Mouse (Mus musculus) layer of hippocampus, adult 2 months (tissue): ENCODE measurements around the gene AB124611. TPM values are rescaled to one million over a fixed set of nuclear protein-coding genes. Genes with fewer than 3 reads are reported as not detected.
"Not testable (repeated sequence)": the region's sequence is repeated elsewhere in the genome, so short reads cannot be mapped to it uniquely, and the experiment has no call there.

Experiments used
- DNase-seq, 2 experiments: peaks; one replicate each; pipeline ENCODE4 v3.0.0; 2022; ENCODE audit warnings: low spot score in 2 of 2
- H3K27ac ChIP-seq: fragments of 200-600 bp; 2 replicates; pipeline ENCODE4 v1.8.1; 2022
- H3K4me3 ChIP-seq: fragments of 200-600 bp; 2 replicates; pipeline ENCODE4 v1.8.1; 2022; ENCODE audit warnings: mild to moderate bottlenecking
- CTCF ChIP-seq: fragments of 200-600 bp; conservative IDR thresholded peaks from 2 replicates; pipeline ENCODE4 v1.8.1; 2022; ENCODE audit warnings: antibody characterized with exemption, mild to moderate bottlenecking, moderate library complexity
- total RNA-seq, 2 experiments: library from RNA; stranded (reverse); gene quantifications; 2 replicates each; pipeline ENCODE4 v1.2.3; 2021

AB124611 gene
- total RNA-seq, 2 experiments from 2014 or later = 0.27 to 0.44 TPM

DNA sequence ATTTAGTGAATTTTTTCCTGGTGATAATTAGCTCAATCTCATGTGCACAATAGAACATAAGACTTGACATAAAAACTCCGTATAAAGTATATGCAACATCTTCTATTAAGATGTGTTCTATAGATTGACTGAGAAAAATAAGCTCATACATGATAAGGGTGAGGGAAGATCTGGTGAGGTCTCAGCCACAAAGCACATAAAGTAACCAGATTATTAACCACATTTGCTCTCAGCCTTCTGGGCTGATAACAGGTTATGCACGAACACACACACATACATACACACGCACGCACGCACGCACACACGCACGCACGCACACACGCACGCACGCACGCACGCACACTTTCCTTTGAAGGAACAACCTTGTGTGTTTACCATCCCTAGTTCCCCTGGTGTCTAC lies 10.5 kb downstream of the AB124611 start:
- H3K27ac ChIP-seq = no peak overlapping the region
- DNase-seq = no peak
- TF ChIP-seq CTCF = no peak
- no peak overlapping the region for H3K4me3 ChIP-seq

DNA sequence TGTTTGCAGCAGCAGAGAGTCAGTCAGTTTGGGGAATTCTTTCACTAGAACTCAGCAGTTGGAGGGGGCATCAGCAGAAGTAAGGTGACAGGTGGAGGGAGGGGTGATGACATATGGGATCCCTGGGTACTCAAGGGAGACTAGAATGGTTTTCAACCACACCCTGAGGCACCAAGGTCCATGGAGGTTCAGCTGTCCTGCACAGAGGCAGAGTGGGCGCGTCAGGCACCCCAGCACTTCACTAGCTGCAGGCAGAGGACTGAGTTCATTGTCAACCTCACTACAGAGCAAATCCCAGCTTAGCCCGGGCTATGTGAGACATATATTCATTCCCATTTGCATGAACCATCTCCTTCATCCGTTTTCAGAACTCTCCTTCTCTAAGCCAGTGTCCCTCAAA lies 11.0 kb downstream of the AB124611 start:
- DNase-seq = no peak
- TF ChIP-seq CTCF = no peak
- Histone ChIP-seq H3K4me3 (no peak overlapping the region), H3K27ac (no peak overlapping the region)

DNA sequence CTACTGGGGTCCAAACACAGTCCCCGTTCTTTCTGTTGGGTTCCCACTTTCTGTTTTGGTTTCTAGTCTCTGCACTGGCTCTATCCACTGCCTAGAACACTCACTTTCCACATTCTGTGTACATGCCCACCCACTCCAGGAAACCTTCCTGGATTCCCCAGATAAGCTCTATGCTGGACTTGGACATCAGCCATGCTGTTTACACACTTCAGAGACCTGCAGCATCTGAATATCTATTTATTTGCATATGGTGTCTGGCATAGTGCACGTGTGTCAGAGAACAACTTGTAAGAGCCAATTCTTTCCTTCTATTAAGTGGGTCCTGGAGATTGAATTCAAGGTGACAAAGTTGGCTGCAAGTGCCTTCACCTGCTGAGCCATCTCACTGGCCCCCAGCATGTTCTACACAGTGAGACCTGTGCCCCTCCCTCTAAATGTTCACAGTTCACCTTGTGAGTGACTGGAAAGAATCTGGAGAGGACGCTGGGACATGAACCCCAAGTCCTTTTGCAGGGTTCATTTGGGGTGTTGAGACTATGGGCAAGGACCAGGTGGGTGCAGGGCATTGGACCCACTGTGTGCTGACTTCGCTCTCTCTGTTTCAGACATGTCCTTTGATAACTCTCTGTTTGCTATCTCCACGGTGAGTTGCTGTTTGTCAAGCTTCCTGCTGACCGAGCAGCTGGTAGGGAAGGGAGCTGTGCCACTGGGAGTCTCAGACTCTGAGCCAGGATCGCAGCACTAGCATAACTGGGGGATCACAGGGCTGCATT lies 14.2 kb downstream of the AB124611 start:
- no peak overlapping the region for H3K4me3 ChIP-seq
- TF ChIP-seq CTCF = no peak
- no peak overlapping the region for H3K27ac ChIP-seq
- DNase-seq = no peak

DNA sequence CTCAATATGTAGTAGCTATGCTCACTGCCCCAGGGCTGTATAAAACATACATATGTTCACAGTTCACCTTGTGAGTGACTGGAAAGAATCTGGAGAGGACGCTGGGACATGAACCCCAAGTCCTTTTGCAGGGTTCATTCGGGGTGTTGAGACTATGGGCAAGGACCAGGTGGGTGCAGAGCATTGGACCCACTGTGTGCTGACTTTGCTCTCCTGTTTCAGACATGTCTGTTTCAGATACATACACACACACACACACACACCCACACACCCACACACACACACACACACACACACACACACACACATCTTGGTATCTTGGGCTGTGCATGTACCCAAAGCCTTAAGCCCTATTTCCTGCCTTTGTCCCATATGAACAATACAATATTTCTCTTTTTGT lies 16.0 kb downstream of the AB124611 start:
- not testable (repeated sequence) for H3K4me3 ChIP-seq

DNA sequence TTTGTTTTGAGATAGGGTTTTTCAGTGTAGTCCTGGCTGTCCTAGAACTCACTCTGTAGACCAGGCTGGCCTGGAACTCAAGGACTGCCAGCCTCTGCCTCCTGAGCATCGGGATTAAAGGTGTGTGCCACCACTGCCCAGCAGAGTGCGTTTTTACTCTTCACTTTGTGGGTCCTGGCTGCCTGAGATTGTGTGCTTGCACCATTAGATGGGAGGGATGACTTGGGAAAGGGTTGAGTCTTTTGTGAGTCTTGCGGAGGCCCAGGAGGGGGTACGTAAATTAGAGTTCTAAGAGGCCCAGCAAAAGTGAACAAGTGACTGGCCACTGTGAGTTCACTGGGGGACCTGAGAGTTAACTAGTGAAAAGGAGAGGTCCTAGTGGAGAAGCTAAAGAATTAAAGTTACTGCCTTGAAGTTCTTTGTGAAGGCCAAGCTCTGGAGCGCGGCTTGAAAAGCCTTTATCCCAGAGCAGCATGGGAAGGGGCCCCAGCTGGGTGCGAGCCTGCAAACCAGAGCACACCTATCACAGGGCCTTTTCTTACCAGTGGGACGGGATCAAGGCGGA lies 19.5 kb downstream of the AB124611 start:
- H3K27ac ChIP-seq = peak overlapping the region; percentile 81

More for the DNA sequence above, 16.0 kb downstream of the AB124611 start:
- DNase-seq, H3K27ac ChIP-seq: not testable (repeated sequence)

DNA sequence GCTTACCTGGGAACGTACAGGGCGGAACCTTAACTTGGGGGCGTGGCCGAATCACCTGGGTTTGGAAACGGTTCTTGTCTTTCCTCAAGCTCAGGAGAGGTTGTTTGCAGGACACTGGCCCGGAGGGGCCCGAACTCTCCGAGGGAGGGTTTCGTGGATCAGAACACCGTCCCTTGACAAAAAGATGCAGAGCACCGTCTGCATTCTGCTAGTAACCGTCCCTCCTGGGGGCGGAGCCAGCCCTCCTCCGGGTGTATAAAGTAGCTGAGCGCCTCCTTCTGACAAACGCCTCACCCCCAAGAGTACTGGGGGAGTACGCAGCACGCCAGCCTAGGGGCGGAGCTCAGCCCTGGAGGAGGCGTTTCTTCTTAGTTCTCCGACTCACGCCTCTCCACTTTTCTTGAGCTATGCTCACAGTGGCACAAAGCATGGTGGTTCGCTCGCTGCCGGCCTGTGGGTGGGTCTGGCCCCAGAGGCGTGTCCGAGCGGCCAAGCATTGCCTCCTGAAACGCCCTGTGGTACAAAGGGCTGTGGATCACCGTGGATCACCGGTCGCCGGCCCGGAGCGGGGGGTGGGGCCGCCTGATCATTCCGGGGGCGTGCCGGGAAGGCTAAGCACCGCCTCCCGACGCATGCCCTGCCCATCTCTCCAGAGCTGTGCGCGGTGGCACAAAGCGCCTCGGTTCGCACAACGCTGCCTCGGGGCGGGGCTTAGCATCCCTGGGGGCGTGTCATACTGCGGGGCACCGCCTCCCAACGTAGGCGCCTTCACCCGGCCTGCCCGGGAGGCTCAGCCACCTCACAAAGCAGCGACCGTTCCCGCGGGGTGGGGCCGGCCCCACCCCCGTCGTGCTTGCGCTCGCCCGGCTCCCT lies 20.2 kb downstream of the AB124611 start:
- DNase-seq = peak; percentile 99
- Histone ChIP-seq H3K27ac (peak overlapping the region; percentile 81), H3K4me3 (peak overlapping the region; percentile 56)
- TF ChIP-seq CTCF = no peak; the same call in none of the 2 replicates

More for the DNA sequence above, 19.5 kb downstream of the AB124611 start:
- peak overlapping the region; percentile 56 for H3K4me3 ChIP-seq
- TF ChIP-seq CTCF = no peak
- DNase-seq = no peak

DNA sequence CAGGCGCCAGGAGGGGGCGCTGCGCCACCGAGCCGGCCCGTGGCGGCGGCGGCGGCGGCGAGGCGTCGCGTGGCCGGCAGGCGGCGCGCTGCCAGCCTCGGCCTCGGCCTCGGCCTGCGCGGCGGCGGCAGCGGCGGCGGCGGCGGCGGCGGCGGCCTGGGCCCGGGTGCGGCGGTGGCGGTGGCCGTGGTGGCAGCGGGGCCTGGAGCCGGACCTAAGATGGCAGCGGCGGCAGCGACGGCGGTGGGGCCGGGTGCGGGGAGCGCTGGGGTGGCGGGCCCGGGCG lies 20.8 kb downstream of the AB124611 start, which contains the start of gene Carm1:
Gene Carm1, plus strand, starts transcription at position 106 of the 286 bp plus-strand sequence.
- no peak for DNase-seq
- peak within 1 kb of the TSS; percentile 97 for H3K27ac ChIP-seq
- peak; percentile 63; the same call in 1 of the 2 replicates for TF ChIP-seq CTCF

DNA sequence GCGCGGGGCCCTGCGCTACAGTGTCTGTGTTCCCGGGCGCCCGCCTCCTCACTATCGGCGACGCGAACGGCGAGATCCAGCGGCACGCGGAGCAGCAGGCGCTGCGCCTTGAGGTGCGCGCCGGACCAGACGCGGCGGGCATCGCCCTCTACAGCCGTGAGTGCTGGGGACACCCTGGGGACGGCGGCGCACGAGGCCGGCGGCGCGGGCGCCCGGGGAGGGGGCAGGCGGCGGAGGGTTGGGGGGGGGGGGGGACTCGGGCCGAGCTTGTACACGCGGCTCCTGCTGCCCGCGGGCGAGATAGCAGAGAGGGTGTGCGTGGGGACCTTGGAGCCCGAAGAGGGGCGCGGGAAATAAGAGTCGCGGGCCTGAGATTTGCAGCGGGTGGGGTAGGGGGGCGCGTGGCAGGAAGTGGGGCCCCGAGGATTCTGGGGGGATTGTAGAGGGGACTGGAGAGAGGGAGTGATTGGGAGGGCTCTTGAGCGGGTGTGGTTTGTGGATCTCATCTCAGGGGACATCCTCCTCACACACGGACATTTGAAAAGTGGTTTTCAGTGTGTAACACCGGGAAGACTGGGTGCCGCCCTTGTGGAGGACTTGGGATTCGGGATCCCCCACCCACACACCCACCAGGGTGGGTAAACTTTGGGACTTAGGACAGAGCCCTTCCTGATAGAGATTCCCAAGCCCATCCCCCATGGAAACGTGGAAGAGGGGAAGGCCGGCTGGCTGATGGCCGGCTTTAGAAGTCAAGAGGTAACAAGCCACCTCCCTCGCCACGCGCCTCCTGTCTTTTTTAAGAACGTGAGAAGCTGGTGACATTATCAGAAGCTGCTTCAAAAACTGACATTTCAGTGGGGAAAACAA lies 21.3 kb downstream of the AB124611 start:
- peak in 1 of 2 experiments; percentile 30 for DNase-seq
- no peak; the same call in 1 of the 2 replicates for TF ChIP-seq CTCF
- Histone ChIP-seq H3K4me3 (peak overlapping the region; percentile 74), H3K27ac (peak overlapping the region; percentile 97)

More for the DNA sequence above, 20.8 kb downstream of the AB124611 start, which contains the start of gene Carm1:
- H3K4me3 ChIP-seq = peak within 1 kb of the TSS; percentile 74

DNA sequence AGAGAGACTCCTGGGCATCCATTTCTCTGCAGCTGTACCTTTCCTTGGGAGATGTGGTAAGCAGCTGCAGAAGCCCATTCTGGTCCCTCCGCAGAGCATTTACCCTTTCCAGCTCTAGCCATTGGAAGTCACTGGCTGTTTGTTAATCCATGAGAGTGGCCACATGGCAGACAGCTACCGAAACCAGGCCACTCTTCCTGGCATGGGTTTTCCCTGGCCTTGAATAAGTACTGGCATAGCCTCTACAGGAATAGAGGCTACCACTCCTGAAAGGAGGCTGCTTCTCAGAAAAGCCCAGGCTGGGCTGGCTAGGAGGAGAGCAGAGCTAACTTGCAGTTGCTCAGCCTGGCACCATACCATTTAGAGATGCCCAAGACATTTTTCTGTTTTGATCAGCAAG lies 25.1 kb downstream of the AB124611 start:
- TF ChIP-seq CTCF = no peak
- peak overlapping the region; percentile 28 for H3K27ac ChIP-seq
- DNase-seq = no peak
- H3K4me3 ChIP-seq = no peak overlapping the region

DNA sequence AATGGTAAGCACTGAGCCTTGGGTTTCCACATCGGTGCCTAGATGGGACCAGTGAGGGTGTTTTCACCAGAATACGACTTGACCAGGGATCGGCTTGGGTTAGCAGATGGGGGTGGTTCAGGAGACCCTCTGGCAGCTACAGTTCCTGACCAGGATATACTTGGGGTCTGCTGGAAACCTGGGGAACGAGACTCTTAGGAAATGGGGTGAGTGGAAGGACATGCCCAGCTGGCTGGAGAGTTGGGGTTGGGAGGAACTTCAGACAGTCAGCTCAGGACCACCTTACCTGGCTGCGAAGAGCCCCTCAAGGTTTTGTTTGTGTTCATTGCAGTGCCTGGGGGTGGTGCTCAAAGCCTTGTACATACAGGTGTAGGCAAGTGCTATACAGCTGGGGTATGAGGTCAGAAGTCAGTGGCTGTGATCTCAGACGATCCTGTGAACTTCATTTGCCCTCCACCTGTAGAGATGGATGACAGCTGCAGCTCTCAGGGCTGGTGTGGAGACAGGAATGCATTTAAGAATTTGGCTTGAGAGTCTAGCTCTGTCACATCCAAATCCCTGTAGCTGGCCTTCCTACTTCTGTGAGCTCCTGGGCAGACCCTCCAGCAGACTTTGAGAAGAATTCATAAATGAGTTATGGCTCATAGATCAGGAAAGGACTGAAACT lies 27.8 kb downstream of the AB124611 start:
- no peak for TF ChIP-seq CTCF
- Histone ChIP-seq H3K27ac (no peak overlapping the region), H3K4me3 (no peak overlapping the region)
- DNase-seq = no peak

DNA sequence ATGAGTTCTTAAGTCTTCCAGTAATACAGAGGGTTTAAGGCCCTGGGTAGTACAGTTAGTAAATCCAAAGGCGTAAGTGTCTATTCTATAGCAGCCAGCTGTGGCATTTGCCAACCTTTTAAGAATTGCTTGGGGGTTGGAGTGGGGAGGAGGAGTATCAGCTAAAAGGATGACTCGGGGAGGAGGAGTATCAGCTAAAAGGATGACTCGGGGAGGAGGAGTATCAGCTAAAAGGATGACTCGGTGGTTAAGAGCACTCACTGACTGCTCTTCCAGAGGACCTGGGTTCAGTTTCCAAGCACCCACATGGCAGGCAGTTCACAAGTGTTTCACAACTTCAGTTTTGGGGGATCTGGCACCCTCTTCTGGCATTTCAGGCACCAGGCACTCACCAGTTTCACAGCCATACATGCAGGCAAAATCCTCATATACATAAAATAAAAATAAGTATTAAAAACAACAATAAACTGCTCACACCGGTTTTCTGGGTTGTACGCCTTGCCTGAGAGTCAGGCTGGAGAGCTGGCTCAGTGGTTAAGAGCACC lies 29.3 kb downstream of the AB124611 start:
- Histone ChIP-seq H3K27ac (no peak overlapping the region), H3K4me3 (no peak overlapping the region)
- no peak for DNase-seq
- TF ChIP-seq CTCF = peak; percentile 40; the same call in 1 of the 2 replicates

DNA sequence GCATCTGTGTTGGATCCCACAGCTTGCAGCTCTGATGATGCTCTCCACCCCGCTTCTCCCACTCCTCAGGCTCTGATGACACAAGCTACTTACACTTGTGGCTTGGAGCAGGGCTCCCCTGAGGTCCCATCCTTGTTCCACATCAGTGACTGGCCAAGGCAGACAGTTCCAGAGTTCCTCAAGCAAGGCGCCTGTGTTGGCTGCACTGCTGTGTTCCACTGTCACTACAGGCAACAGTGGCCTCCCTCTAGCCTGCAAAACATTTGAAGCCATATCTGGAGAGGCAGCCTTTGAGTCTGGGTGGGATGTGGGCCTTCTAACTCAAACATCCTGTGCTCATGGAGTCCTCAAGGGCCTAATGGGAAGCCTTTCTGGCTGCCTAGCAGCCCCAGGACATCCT lies 31.0 kb downstream of the AB124611 start:
- H3K27ac ChIP-seq = no peak overlapping the region
- H3K4me3 ChIP-seq = no peak overlapping the region
- DNase-seq = no peak
- TF ChIP-seq CTCF = no peak
